Mouse (Mus musculus) cerebellum, adult 8-10 months (tissue): ENCODE data around the gene ccdc198.
A peak's percentile ranks its signal among the peaks of the same experiment; 100 is the strongest.
"Not testable (repeated sequence)": the region's sequence is repeated elsewhere in the genome, so short reads cannot be mapped to it uniquely, and the experiment has no call there.

Experiments
- DNase-seq: peaks from one replicate; pipeline ENCODE4 v3.0.0; 2022

Gene ccdc198

GRCm38 (mm10) chr14:49245126-49245714 lies at the start of gene ccdc198:
Gene ccdc198 (minus strand): TSS chr14:49245474.
- no peak for DNase-seq

- no peak for DNase-seq
Measured at GRCm38 (mm10) chr14:49293802-49294449, 48.7 kb upstream of the ccdc198 start.

GRCm38 (mm10) chr14:49290029-49290745 lies 44.9 kb upstream of the ccdc198 start:
- DNase-seq: no peak

- DNase-seq: no peak
Measured at GRCm38 (mm10) chr14:49283784-49284655, 38.7 kb upstream of the ccdc198 start.

- DNase-seq: no peak
Measured at GRCm38 (mm10) chr14:49278880-49279279, 33.6 kb upstream of the ccdc198 start.

- DNase-seq: not testable (repeated sequence)
Measured at GRCm38 (mm10) chr14:49278479-49278878, 33.2 kb upstream of the ccdc198 start.

GRCm38 (mm10) chr14:49277642-49278041 lies 32.4 kb upstream of the ccdc198 start:
- no peak for DNase-seq

- no peak for DNase-seq
Measured at GRCm38 (mm10) chr14:49275376-49275775, 30.1 kb upstream of the ccdc198 start.

- no peak for DNase-seq
Measured at GRCm38 (mm10) chr14:49265286-49266002, 20.2 kb upstream of the ccdc198 start.

- no peak for DNase-seq
Measured at GRCm38 (mm10) chr14:49241522-49241921, 3.8 kb downstream of the ccdc198 start.

GRCm38 (mm10) chr14:49238206-49238605 lies 7.1 kb downstream of the ccdc198 start:
- DNase-seq: peak; percentile 71

- peak; percentile 26 for DNase-seq
Measured at GRCm38 (mm10) chr14:49234788-49235515, 10.3 kb downstream of the ccdc198 start.

GRCm38 (mm10) chr14:49231845-49232244 lies 13.4 kb downstream of the ccdc198 start:
- no peak for DNase-seq

- peak; percentile 7 for DNase-seq
Measured at GRCm38 (mm10) chr14:49226986-49227385, 18.3 kb downstream of the ccdc198 start.

- no peak for DNase-seq
Measured at GRCm38 (mm10) chr14:49226471-49226870, 18.8 kb downstream of the ccdc198 start.

- DNase-seq: no peak
Measured at GRCm38 (mm10) chr14:49221771-49222170, 23.5 kb downstream of the ccdc198 start.

GRCm38 (mm10) chr14:49219466-49220022 lies 25.7 kb downstream of the ccdc198 start:
- DNase-seq: not testable (repeated sequence)

GRCm38 (mm10) chr14:49218677-49219076 lies 26.6 kb downstream of the ccdc198 start:
- DNase-seq: no peak

GRCm38 (mm10) chr14:49210215-49210614 lies 35.1 kb downstream of the ccdc198 start:
- not testable (repeated sequence) for DNase-seq

GRCm38 (mm10) chr14:49201073-49201778 lies 44.0 kb downstream of the ccdc198 start:
- no peak for DNase-seq
